Mouse (Mus musculus) G1E-ER4 (cell line): ENCODE data around the gene Hist4h4. TPM values are rescaled to one million over a fixed set of nuclear protein-coding genes. Genes with fewer than 3 reads are reported as not detected.

Experiments used
- GATA1 ChIP-seq: IDR thresholded peaks from one replicate; pipeline ENCODE4 v1.8.0; 2012; ENCODE audit warnings: low read length, inconsistent platforms
- polyA plus RNA-seq: library from polyadenylated mRNA; stranded (reverse); fragments of >175 nt; gene quantifications from 2 replicates; pipeline ENCODE4 v1.2.3, GENCODE M21; 2012

The Hist4h4 gene
- polyA plus RNA-seq = 1.3 and 1.4 TPM in 2 replicates

DNA sequence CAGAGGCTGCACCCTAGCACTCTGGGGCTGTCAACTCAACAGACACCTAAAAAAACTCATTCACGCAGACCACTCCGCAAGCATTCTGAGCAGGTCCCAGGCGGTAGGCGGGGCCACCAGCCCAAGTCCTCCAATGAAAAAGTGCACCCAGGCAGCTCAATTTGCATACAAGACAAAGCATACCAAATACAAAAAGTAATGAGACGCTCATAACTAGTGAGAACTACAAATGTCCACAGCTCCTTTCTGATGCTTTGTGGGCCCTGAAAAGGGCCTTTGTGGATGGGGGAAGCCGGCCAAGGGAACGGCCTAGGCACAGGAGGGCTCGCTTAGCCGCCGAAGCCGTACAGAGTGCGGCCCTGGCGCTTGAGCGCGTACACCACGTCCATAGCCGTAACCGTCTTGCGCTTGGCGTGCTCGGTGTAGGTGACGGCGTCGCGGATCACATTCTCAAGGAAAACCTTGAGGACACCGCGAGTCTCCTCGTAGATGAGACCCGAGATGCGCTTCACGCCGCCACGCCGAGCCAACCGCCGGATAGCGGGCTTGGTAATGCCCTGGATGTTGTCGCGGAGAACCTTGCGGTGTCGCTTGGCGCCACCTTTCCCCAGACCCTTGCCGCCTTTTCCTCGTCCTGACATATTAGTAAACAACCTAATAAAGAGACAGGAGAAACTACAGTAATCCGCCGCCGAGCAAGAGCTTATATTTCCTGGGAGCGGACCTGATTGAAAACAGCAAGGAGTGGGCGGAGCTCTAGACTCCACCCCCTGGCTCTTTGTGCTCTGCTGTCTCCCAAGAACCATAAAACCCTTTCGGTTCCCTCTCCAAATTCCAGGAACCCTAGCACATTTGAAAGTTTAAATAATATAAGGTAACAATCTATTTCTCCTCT is at the start of gene Hist4h4:
Gene Hist4h4 (minus strand): TSS at position 677 of the 895 bp plus-strand sequence.
- no peak for TF ChIP-seq GATA1

DNA sequence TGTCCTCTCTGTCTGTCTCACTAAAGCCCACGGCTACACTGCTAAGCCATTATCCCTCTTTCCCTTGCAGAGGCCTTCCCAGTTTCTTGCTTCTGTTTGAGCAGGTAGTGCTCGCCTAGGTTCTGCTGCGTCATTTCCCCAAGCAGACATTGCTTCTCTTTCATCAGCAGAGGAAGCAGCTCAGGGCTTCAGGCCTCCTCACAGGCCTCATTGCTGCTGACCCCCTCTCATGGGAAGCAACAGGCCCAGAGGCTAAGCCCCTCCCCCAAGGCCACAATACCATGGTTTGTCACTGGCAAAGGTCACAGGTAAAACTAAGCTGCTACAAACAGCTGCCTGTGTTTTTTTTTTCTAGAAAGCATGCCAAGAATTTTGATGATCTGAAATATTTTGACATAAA is 48.5 kb upstream of the Hist4h4 start:
- no peak for TF ChIP-seq GATA1

DNA sequence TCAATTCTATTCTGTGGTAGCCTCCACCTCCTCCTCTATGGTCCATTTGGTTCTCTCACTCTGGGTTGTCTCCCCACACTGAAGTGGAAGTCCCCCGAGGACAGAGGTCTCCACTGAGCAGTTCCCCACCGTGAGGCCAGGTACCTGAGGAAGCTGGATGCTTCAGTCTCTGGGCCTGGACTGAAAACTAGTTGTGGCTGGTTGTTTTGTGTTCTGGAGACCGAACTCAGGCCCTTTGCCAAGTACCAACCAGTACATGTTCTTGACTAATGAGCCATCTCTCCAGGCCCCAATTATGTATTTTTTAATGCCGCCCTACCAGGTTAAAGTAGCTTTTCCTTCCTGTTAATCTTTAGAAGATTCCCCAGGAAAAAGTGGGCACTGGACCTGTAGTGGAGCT is 48.1 kb upstream of the Hist4h4 start:
- TF ChIP-seq GATA1 = no peak

- TF ChIP-seq GATA1 = no peak
Observed at GRCm38 (mm10) chr6:136850267-136850666, 46.1 kb upstream of the Hist4h4 start.

GRCm38 (mm10) chr6:136848971-136849370 is 44.8 kb upstream of the Hist4h4 start:
- no peak for TF ChIP-seq GATA1

DNA sequence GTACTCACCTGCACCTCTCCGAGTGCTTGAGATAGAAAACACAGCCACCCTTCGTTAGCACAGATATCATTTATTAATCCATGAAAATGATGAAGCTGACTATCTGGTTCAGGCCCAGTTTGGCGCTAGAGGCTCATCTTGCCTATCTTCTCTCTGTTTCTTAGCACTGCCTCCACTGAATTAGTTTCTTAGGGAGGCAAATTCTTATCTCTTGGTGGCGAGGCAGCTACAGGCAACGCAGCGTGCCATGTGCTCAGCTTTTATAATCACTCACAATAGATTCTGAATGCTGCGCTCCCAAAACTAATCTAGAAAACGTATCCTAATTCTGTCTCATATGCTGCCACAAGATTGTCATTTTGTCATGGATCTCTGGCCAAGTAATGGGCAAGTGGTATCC is 44.2 kb upstream of the Hist4h4 start:
- TF ChIP-seq GATA1 = peak; percentile 10

DNA sequence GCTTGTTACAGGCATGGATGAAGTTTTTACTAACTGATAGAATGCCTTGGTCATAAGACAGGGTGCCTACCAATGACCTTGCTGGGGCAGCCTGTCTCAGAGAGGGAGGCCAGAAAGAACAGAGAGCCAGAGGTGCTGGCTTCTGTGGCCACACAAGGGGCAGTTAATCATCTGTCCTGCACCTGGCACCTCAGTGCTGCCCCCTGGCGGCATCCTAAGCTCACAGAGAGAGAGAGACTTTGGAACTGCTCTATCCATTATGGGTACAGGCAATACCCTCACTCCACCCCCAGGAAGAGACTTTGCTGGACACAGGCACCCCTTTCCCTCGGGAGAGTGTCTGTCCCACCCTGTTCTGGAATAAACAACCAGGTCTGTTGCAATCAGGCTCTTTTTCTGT is 43.6 kb upstream of the Hist4h4 start:
- TF ChIP-seq GATA1 = no peak

GRCm38 (mm10) chr6:136847267-136847666 is 43.1 kb upstream of the Hist4h4 start:
- no peak for TF ChIP-seq GATA1

DNA sequence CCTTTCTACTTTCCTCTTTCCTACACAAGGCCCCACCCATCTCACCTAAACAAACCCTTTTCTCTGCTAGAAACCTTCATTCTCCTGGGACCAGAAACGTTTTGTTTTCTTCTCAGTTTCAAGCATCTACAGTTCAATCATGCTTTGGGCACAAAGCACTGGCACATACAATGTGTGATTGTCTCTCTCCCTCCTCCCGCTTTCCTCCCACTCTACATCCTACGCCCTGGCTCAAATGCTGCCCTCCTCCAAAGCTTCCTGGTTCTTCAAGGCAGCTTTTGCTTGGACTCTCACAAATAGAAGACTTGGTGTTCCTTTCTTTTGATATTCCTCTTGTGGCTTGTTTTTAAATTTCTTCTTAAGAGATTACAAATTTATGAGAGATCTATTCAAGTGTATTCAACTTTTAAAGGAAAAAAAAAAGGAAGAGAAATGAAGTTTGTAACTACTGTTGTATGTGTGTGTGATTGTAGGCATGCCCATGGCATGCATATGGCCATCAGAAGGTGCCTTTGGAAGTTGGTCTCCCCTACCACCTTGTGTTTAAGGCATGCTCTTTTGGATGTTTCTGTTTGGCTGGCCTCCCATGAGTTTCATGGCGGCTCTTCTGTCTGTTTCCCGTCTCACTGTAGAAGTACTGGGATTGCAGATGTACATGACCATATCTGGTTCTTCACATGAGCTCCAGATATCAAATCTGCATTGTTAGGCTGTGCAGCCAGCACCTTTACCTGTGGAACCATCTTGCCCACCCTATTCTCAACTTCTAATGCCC is 41.7 kb upstream of the Hist4h4 start:
- TF ChIP-seq GATA1 = no peak

DNA sequence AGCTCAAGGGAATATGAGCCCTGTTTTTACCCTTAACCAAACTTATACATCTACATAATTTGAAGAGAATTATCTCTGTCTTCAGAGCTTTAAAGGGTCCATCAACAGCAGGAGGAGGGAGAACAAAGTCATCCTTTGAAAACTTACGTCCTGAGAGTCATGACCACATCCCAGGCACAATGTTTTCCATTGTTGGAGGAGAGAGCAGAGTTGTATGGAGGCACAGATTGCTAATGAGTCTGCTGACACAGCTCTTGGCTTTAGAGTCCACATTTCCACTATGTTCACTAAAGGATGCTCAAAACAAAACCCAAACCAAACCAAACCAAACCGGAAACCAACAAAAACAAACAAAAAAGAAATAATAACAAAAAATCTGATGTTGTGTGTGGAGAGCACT is 40.7 kb upstream of the Hist4h4 start:
- TF ChIP-seq GATA1 = no peak

DNA sequence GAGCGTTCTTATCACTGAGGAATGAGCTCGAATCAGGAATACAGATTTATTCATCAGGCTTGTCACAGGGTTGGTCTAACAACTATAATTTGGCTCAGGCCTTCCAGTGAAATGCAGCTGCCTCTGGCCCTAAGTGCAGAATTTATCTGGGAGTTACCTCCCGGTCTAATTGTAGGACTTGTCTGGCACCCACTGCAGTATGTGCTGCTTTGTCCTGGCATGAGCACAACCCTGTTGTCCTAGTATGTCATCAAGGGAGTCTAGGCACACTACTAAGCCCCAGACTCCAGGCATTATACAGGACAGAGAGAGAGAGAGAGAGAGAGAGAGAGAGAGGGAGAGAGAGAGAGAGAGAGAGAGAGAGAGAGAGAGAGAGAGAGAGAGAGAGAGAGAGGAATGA is 33.1 kb upstream of the Hist4h4 start:
- TF ChIP-seq GATA1 = no peak

- TF ChIP-seq GATA1 = no peak
Observed at GRCm38 (mm10) chr6:136835352-136835751, 31.1 kb upstream of the Hist4h4 start, which contains the start of gene Smco3. Gene Smco3, minus strand, starts transcription at chr6:136835452.

GRCm38 (mm10) chr6:136831712-136832111 is 27.5 kb upstream of the Hist4h4 start:
- TF ChIP-seq GATA1 = no peak

DNA sequence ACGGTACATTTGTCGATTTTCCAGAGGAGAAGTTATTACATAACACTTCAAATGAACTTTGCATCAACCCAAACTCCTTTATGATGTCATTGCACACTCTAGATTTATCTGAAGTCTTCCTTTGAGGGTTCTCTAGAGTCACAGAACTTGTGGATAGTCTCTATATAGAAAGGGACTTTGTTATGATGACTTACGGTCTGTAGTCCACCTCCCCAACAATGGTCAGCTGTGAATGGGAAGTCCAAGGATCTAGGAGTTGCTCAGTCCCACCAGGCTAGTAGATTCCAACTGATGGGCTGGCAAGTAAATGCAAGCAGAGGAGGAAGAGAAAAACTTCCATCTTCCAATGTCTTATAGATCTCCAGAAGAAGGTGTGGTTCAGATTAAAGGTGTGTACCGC is 24.5 kb upstream of the Hist4h4 start:
- no peak for TF ChIP-seq GATA1

- TF ChIP-seq GATA1 = no peak
Observed at GRCm38 (mm10) chr6:136827881-136828561, 23.8 kb upstream of the Hist4h4 start, which contains the start of gene Wbp11. Gene Wbp11, minus strand, starts transcription at chr6:136828233.

DNA sequence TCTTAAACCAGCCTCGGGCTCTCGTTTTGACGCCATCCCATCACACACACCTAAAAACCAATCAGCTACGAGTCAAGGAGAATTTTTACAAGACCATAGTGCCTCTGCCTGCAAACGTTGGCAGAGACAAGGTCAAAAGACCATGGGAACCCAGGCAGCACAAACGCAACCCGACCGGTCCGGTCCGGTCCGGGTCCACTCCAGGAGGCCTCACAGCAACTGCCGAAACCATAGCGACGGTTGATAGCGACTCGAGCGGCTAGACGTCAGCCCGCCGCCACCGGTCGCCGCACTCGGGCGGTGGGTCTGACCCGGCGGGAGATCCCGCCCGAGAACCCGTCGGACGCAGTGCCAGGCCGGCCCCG is 23.3 kb upstream of the Hist4h4 start, which contains the start of gene BC049715:
Gene BC049715 (plus strand): TSS at position 111 of the 365 bp plus-strand sequence.
- no peak for TF ChIP-seq GATA1
